Mouse (Mus musculus): ENCODE measurements around the gene Exosc9. TPM values are rescaled to one million over a fixed set of nuclear protein-coding genes. Genes with fewer than 3 reads are reported as not detected.
A peak's percentile ranks its signal among the peaks of the same experiment; 100 is the strongest.

The Exosc9 gene
- polyA plus RNA-seq, 1 experiment from 2014 or later: 33.5 TPM

DNA sequence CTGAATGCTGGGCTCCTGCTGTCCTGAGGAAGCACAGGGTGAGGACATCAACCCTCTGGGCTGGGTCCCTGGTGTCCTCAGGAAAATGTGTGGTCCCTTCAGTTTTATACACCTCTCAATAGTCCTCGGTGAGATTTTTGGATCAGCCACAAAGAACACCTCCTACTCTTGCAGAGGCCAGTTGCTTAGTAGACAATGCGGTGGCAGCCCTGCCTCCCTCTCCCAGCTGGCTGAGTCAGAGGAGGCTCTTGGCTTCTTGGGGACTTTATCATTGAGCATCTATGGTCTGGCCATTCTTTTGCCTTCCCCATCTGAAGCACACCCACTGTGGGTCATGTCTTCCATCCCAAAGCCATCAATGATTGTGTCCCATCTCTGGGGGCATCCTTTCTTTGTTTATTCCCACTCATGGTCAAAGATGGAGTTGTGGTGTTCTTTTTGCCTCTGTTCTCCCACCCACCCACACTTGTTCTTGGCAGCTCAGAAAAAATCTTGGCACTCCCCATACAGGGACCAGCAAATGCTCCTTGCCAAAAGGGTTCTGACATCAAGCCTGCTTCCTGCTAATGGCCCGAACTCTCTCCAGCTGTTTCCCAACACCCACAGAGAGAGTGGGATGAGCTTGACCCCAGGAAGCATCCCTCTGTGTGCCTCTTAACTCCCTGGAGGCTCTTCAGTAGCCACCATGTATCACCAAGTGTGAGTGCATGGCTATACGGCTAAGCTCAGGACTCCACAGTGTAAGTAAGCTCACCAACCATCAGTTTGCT, 14.5 kb upstream of the Exosc9 start:
- no peaks in the 10 kb centered on the region for H3K9me3 ChIP-seq (ENCODE audit: control insufficient read depth, low read length)
- no peak for DNase-seq (ENCODE audit: low spot score)
- no peak overlapping the region for H3K9ac ChIP-seq (ENCODE audit: low read length)
- 0 out of 2 replicates have a peak, but pooled peaks cover 2% of the 10 kb centered on the region for H3K4me1 ChIP-seq (replicated peaks; ENCODE audit: control insufficient read depth, insufficient read depth)
- no peaks in the 10 kb centered on the region for H3K36me3 ChIP-seq (ENCODE audit: control insufficient read depth, insufficient read depth, low read length)
- H3K27me3 ChIP-seq (ENCODE audit: control insufficient read depth, insufficient read depth, low read length): no peaks in the 10 kb centered on the region
- no peak overlapping the region for H3K4me3 ChIP-seq (ENCODE audit: low read depth, low read length)
- no peak for TF ChIP-seq EP300 (optimal IDR thresholded peaks at IDR 0.05)
- no peak for TF ChIP-seq CTCF (IDR thresholded peaks at IDR 0.05; ENCODE audit: low read depth)
- WGBS: 80% methylated on average over 4 of the region's 4 CpGs
- H3K27ac ChIP-seq (replicated peaks): no peak overlapping the region
- no peak for ATAC-seq (ENCODE audit: low FRiP score, low TSS enrichment)
- H3K4me2 ChIP-seq (replicated peaks; ENCODE audit: low read depth): no peak overlapping the region

DNA sequence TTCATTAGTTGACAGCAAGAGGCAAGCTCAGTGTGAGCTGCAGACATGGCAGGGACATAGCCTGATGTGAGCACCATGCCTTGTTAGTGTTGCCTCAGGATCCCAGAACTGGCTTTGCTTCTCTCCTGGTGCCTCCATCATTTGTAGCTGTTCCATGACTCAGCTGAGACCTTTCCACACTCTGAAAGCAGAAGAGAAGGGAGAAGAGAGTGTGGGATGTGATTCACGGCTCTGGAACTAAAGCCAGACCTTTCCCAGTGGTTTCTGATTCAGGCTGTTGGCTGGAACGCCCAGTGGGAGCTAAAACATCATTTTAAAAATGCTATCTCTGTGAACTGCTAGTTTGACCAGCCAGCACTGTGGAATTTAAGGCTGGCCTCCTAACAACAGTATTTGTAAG, 11.7 kb upstream of the Exosc9 start:
- H3K36me3 ChIP-seq (ENCODE audit: control insufficient read depth, insufficient read depth, low read length): no peaks in the 10 kb centered on the region
- H3K4me3 ChIP-seq (ENCODE audit: low read depth, low read length): no peak overlapping the region
- H3K27ac ChIP-seq (replicated peaks): no peak overlapping the region
- 40% methylated on average over 2 of the region's 2 CpGs for WGBS
- no peak overlapping the region for H3K9ac ChIP-seq (ENCODE audit: low read length)
- ATAC-seq (ENCODE audit: low FRiP score, low TSS enrichment): 0 out of 2 replicates have a peak, but pooled peaks have one; percentile 24
- no peak for DNase-seq (ENCODE audit: low spot score)
- no peak for TF ChIP-seq EP300 (optimal IDR thresholded peaks at IDR 0.05)
- no peak for TF ChIP-seq CTCF (IDR thresholded peaks at IDR 0.05; ENCODE audit: low read depth)
- no peaks in the 10 kb centered on the region for H3K4me1 ChIP-seq (replicated peaks; ENCODE audit: control insufficient read depth, insufficient read depth)
- H3K9me3 ChIP-seq (ENCODE audit: control insufficient read depth, low read length): no peaks in the 10 kb centered on the region
- H3K27me3 ChIP-seq (ENCODE audit: control insufficient read depth, insufficient read depth, low read length): no peaks in the 10 kb centered on the region
- H3K4me2 ChIP-seq (replicated peaks; ENCODE audit: low read depth): no peak overlapping the region

DNA sequence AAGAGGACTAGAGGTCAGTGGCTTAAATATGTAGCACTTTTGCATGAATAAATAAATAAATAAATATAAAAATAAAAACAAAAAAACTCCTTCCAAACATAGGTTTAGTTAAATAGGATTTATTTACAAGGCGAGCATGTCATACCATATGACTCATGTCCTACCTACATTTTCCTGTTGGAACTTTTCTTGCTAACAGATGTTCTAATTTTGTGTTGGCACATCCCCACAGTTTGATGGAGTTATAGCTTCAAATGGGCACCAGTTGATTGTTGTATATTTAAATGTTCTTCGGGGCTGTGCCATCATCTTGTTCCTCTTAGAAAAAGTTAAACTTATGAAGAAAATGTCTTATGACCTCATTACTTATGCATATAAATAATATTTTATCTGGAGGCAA, 11.0 kb upstream of the Exosc9 start:
- no peak overlapping the region for H3K9ac ChIP-seq (ENCODE audit: low read length)
- H3K4me1 ChIP-seq (replicated peaks; ENCODE audit: control insufficient read depth, insufficient read depth): no peaks in the 10 kb centered on the region
- H3K27me3 ChIP-seq (ENCODE audit: control insufficient read depth, insufficient read depth, low read length): no peaks in the 10 kb centered on the region
- no peak for TF ChIP-seq CTCF (IDR thresholded peaks at IDR 0.05; ENCODE audit: low read depth)
- no peak overlapping the region for H3K4me3 ChIP-seq (ENCODE audit: low read depth, low read length)
- ATAC-seq (ENCODE audit: low FRiP score, low TSS enrichment) (no peak), DNase-seq (ENCODE audit: low spot score) (no peak)
- no peaks in the 10 kb centered on the region for H3K9me3 ChIP-seq (ENCODE audit: control insufficient read depth, low read length)
- no peak overlapping the region for H3K4me2 ChIP-seq (replicated peaks; ENCODE audit: low read depth)
- H3K27ac ChIP-seq (replicated peaks): no peak overlapping the region
- H3K36me3 ChIP-seq (ENCODE audit: control insufficient read depth, insufficient read depth, low read length): no peaks in the 10 kb centered on the region
- WGBS: 91% methylated on average over 2 of the region's 2 CpGs

DNA sequence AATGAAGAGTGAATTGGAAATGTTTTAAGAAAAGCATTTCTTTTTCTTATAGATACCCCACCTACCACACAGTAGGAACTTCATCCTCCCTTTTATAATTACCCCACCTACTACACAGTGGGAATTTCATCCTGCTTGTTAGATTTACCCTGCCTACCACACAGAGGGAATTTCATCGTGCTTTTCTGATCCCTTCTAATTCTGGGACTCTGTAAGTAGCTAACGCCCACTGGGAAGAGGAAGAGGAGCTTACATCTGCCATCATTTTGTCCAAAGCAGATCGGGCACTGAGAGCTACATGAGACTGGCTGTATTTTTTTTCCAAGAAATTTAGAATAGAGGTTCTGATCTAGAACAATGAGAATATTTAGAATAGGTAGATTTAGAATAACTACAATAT, 7.4 kb upstream of the Exosc9 start:
- 74% methylated on average over 3 of the region's 3 CpGs for WGBS
- TF ChIP-seq CTCF (IDR thresholded peaks at IDR 0.05; ENCODE audit: low read depth) (no peak), EP300 (optimal IDR thresholded peaks at IDR 0.05) (no peak)
- Histone ChIP-seq H3K9ac (ENCODE audit: low read length) (no peak overlapping the region), H3K4me2 (replicated peaks; ENCODE audit: low read depth) (no peak overlapping the region), H3K4me3 (ENCODE audit: low read depth, low read length) (no peak overlapping the region), H3K27me3 (ENCODE audit: control insufficient read depth, insufficient read depth, low read length) (no peaks in the 10 kb centered on the region), H3K9me3 (ENCODE audit: control insufficient read depth, low read length) (no peaks in the 10 kb centered on the region), H3K36me3 (ENCODE audit: control insufficient read depth, insufficient read depth, low read length) (no peaks in the 10 kb centered on the region), H3K4me1 (replicated peaks; ENCODE audit: control insufficient read depth, insufficient read depth) (no peaks in the 10 kb centered on the region), H3K27ac (replicated peaks) (no peak overlapping the region)
- DNase-seq (ENCODE audit: low spot score) (no peak), ATAC-seq (ENCODE audit: low FRiP score, low TSS enrichment) (no peak)

DNA sequence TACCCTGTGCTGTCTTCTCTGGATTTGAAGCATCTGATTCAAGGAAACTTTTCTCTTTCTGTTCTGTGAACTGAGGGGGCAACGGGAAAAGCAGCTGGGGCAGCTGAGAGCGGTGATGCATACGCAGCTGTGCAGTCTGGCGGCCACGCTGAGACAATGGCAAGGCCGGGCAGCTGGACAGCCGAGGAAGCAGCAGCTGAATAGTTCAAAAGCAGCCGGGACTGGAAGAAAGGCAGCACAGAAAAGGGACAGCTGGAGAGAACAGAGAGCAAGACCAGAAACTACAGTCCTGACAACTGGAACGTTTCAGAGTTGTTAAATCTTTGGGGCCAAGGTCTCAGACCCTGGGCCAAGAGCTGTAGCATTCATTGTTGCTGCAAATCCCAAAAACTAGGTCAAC, 1.1 kb upstream of the Exosc9 start:
- DNase-seq (ENCODE audit: low spot score) (peak; percentile 24), ATAC-seq (ENCODE audit: low FRiP score, low TSS enrichment) (peak; percentile 4; the same call in 1 of the 2 replicates)
- Histone ChIP-seq H3K9ac (ENCODE audit: low read length) (no peak overlapping the region), H3K27me3 (ENCODE audit: control insufficient read depth, insufficient read depth, low read length) (no peaks in the 10 kb centered on the region), H3K4me2 (replicated peaks; ENCODE audit: low read depth) (peak overlapping the region; percentile 85), H3K36me3 (ENCODE audit: control insufficient read depth, insufficient read depth, low read length) (peaks cover 14% of the 10 kb centered on the region; the same call in 1 of the 2 replicates), H3K27ac (replicated peaks) (no peak overlapping the region), H3K4me1 (replicated peaks; ENCODE audit: control insufficient read depth, insufficient read depth) (no peaks in the 10 kb centered on the region), H3K9me3 (ENCODE audit: control insufficient read depth, low read length) (no peaks in the 10 kb centered on the region), H3K4me3 (ENCODE audit: low read depth, low read length) (no peak overlapping the region)
- TF ChIP-seq CTCF (IDR thresholded peaks at IDR 0.05; ENCODE audit: low read depth): no peak
- no peak for TF ChIP-seq EP300 (optimal IDR thresholded peaks at IDR 0.05)
- 42% methylated on average over 9 of the region's 9 CpGs for WGBS

DNA sequence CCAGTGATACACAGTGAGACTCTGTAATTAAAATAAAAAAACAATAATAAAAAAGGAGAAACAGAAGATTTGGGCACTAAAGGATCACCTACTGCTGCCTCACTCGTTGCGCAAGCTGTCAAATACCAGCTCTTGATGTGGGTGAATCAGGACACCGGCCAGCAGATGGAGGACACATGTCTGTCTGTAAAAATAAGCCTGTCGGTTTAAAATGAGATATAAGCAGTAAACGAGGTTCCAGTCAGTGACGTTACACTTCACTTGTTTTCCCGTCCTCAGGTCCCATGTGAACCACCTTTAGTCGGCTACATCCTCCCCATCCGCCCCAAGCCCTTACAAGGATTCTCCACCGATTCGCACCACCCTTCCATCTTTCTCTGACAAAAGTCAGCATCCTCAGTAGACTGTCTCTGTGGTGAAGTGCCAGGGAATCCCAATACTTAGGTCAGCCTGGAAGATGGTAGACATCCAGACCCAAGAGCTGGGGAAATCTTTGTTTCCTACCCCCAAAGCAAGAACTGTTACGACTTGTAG, 488 bp upstream of the Exosc9 start:
- Histone ChIP-seq H3K36me3 (ENCODE audit: control insufficient read depth, insufficient read depth, low read length) (peaks cover 14% of the 10 kb centered on the region; the same call in 1 of the 2 replicates), H3K27me3 (ENCODE audit: control insufficient read depth, insufficient read depth, low read length) (no peaks in the 10 kb centered on the region), H3K4me2 (replicated peaks; ENCODE audit: low read depth) (peak overlapping the region; percentile 85), H3K4me3 (ENCODE audit: low read depth, low read length) (peak overlapping the region; percentile 83), H3K9me3 (ENCODE audit: control insufficient read depth, low read length) (no peaks in the 10 kb centered on the region), H3K9ac (ENCODE audit: low read length) (peak overlapping the region; percentile 78), H3K27ac (replicated peaks) (peak overlapping the region; percentile 20; the same call in 1 of the 2 replicates), H3K4me1 (replicated peaks; ENCODE audit: control insufficient read depth, insufficient read depth) (no peaks in the 10 kb centered on the region)
- WGBS: 15% methylated on average over 12 of the region's 12 CpGs
- ATAC-seq (ENCODE audit: low FRiP score, low TSS enrichment) (no peak; the same call in none of the 2 replicates), DNase-seq (ENCODE audit: low spot score) (no peak)
- TF ChIP-seq CTCF (IDR thresholded peaks at IDR 0.05; ENCODE audit: low read depth): no peak
- no peak for TF ChIP-seq EP300 (optimal IDR thresholded peaks at IDR 0.05)
